Mouse (Mus musculus): ENCODE measurements around the gene Dnah17. TPM values are rescaled to one million over a fixed set of nuclear protein-coding genes. Genes with fewer than 3 reads are reported as not detected.
A peak's percentile ranks its signal among the peaks of the same experiment; 100 is the strongest.

The Dnah17 gene
- polyA plus RNA-seq, 1 experiment from 2014 or later = 0.23 TPM

GRCm38 (mm10) chr11:118084266-118084665 is 46.2 kb downstream of the Dnah17 start:
- no peak for ATAC-seq (ENCODE audit: insufficient number of reproducible peaks, insufficient read depth, low FRiP score, low TSS enrichment)
- Histone ChIP-seq H3K9me3 (no peaks in the 10 kb centered on the region), H3K27ac (no peak overlapping the region), H3K9ac (no peak overlapping the region), H3K4me2 (replicated peaks) (no peak overlapping the region), H3K4me1 (no peaks in the 10 kb centered on the region), H3K27me3 (no peaks in the 10 kb centered on the region), H3K4me3 (no peak overlapping the region), H3K36me3 (no peaks in the 10 kb centered on the region)
- WGBS = 75% methylated on average over 3 of the region's 3 CpGs

GRCm38 (mm10) chr11:118083811-118084210 is 46.6 kb downstream of the Dnah17 start:
- Histone ChIP-seq H3K27me3 (no peaks in the 10 kb centered on the region), H3K4me3 (no peak overlapping the region)
- WGBS = 3% methylated on average over 6 of the region's 6 CpGs

GRCm38 (mm10) chr11:118082294-118082693 is 48.1 kb downstream of the Dnah17 start:
- H3K27ac ChIP-seq = 0 out of 2 replicates have a peak overlapping the region, but pooled peaks have one; percentile 23
- H3K4me3 ChIP-seq = no peak overlapping the region
- no peak overlapping the region for H3K4me2 ChIP-seq (replicated peaks)
- H3K9me3 ChIP-seq = no peaks in the 10 kb centered on the region
- H3K27me3 ChIP-seq = no peaks in the 10 kb centered on the region
- ATAC-seq (ENCODE audit: insufficient number of reproducible peaks, insufficient read depth, low FRiP score, low TSS enrichment) = no peak
- H3K36me3 ChIP-seq = no peaks in the 10 kb centered on the region
- no peaks in the 10 kb centered on the region for H3K4me1 ChIP-seq
- WGBS = 89% methylated on average over 14 of the region's 14 CpGs
- H3K9ac ChIP-seq = no peak overlapping the region

More at GRCm38 (mm10) chr11:118083811-118084210, 46.6 kb downstream of the Dnah17 start:
- no peak for ATAC-seq (ENCODE audit: insufficient number of reproducible peaks, insufficient read depth, low FRiP score, low TSS enrichment)
- Histone ChIP-seq H3K27ac (no peak overlapping the region), H3K9ac (no peak overlapping the region), H3K4me1 (no peaks in the 10 kb centered on the region), H3K4me2 (replicated peaks) (no peak overlapping the region), H3K36me3 (no peaks in the 10 kb centered on the region), H3K9me3 (no peaks in the 10 kb centered on the region)

- Histone ChIP-seq H3K36me3 (no peaks in the 10 kb centered on the region), H3K9ac (no peak overlapping the region), H3K4me1 (peaks cover 11% of the 10 kb centered on the region; the same call in 1 of the 2 replicates), H3K27me3 (no peaks in the 10 kb centered on the region), H3K9me3 (no peaks in the 10 kb centered on the region), H3K27ac (no peak overlapping the region), H3K4me3 (no peak overlapping the region), H3K4me2 (replicated peaks) (no peak overlapping the region)
- ATAC-seq (ENCODE audit: insufficient number of reproducible peaks, insufficient read depth, low FRiP score, low TSS enrichment) = no peak; the same call in 1 of the 2 replicates
- 74% methylated on average over 14 of the region's 14 CpGs for WGBS
These were observed 50.7 kb downstream of the Dnah17 start for GRCm38 (mm10) chr11:118079750-118080149.

- no peaks in the 10 kb centered on the region for H3K27me3 ChIP-seq
- H3K9ac ChIP-seq = no peak overlapping the region
- no peak overlapping the region for H3K4me2 ChIP-seq (replicated peaks)
- 77% methylated on average over 6 of the region's 6 CpGs for WGBS
- no peak overlapping the region for H3K27ac ChIP-seq
- no peaks in the 10 kb centered on the region for H3K36me3 ChIP-seq
- no peaks in the 10 kb centered on the region for H3K9me3 ChIP-seq
- no peak overlapping the region for H3K4me3 ChIP-seq
- peaks cover 16% of the 10 kb centered on the region for H3K4me1 ChIP-seq
- ATAC-seq (ENCODE audit: insufficient number of reproducible peaks, insufficient read depth, low FRiP score, low TSS enrichment) = no peak
These were observed 53.5 kb downstream of the Dnah17 start for GRCm38 (mm10) chr11:118076929-118077328.

GRCm38 (mm10) chr11:118075035-118075522 is 55.4 kb downstream of the Dnah17 start:
- Histone ChIP-seq H3K9me3 (no peaks in the 10 kb centered on the region), H3K4me3 (no peak overlapping the region), H3K27me3 (no peaks in the 10 kb centered on the region), H3K36me3 (no peaks in the 10 kb centered on the region), H3K4me2 (replicated peaks) (no peak overlapping the region), H3K27ac (no peak overlapping the region), H3K9ac (no peak overlapping the region), H3K4me1 (peaks cover 25% of the 10 kb centered on the region)
- 71% methylated on average over 17 of the region's 17 CpGs for WGBS
- no peak for ATAC-seq (ENCODE audit: insufficient number of reproducible peaks, insufficient read depth, low FRiP score, low TSS enrichment)

GRCm38 (mm10) chr11:118071227-118071912 is 59.1 kb downstream of the Dnah17 start:
- no peak overlapping the region for H3K4me3 ChIP-seq
- no peak overlapping the region for H3K9ac ChIP-seq
- 0 out of 2 replicates have a peak overlapping the region, but pooled peaks have one; percentile 12 for H3K27ac ChIP-seq
- H3K36me3 ChIP-seq = no peaks in the 10 kb centered on the region
- 48% methylated on average over 11 of the region's 11 CpGs for WGBS
- H3K9me3 ChIP-seq = no peaks in the 10 kb centered on the region
- ATAC-seq (ENCODE audit: insufficient number of reproducible peaks, insufficient read depth, low FRiP score, low TSS enrichment) = no peak
- H3K4me1 ChIP-seq = peaks cover 25% of the 10 kb centered on the region
- no peaks in the 10 kb centered on the region for H3K27me3 ChIP-seq
- no peak overlapping the region for H3K4me2 ChIP-seq (replicated peaks)

- H3K4me1 ChIP-seq = peaks cover 10% of the 10 kb centered on the region
- H3K36me3 ChIP-seq = no peaks in the 10 kb centered on the region
- H3K4me2 ChIP-seq (replicated peaks) = no peak overlapping the region
- H3K27me3 ChIP-seq = no peaks in the 10 kb centered on the region
- ATAC-seq (ENCODE audit: insufficient number of reproducible peaks, insufficient read depth, low FRiP score, low TSS enrichment) = no peak
- 80% methylated on average over 16 of the region's 16 CpGs for WGBS
- no peak overlapping the region for H3K4me3 ChIP-seq
- no peak overlapping the region for H3K9ac ChIP-seq
- H3K27ac ChIP-seq = no peak overlapping the region
- no peaks in the 10 kb centered on the region for H3K9me3 ChIP-seq
These were observed 61.6 kb downstream of the Dnah17 start for GRCm38 (mm10) chr11:118068812-118069332.

GRCm38 (mm10) chr11:118067588-118067987 is 62.8 kb downstream of the Dnah17 start:
- H3K27ac ChIP-seq = no peak overlapping the region
- no peaks in the 10 kb centered on the region for H3K36me3 ChIP-seq
- no peaks in the 10 kb centered on the region for H3K9me3 ChIP-seq
- H3K4me1 ChIP-seq = peaks cover 10% of the 10 kb centered on the region
- no peak for ATAC-seq (ENCODE audit: insufficient number of reproducible peaks, insufficient read depth, low FRiP score, low TSS enrichment)
- no peaks in the 10 kb centered on the region for H3K27me3 ChIP-seq
- no peak overlapping the region for H3K4me2 ChIP-seq (replicated peaks)
- no peak overlapping the region for H3K4me3 ChIP-seq
- H3K9ac ChIP-seq = no peak overlapping the region
- 77% methylated on average over 8 of the region's 8 CpGs for WGBS

GRCm38 (mm10) chr11:118060038-118060437 is 70.4 kb downstream of the Dnah17 start:
- Histone ChIP-seq H3K36me3 (no peaks in the 10 kb centered on the region), H3K27me3 (no peaks in the 10 kb centered on the region), H3K4me3 (no peak overlapping the region), H3K27ac (no peak overlapping the region), H3K9me3 (no peaks in the 10 kb centered on the region), H3K4me1 (no peaks in the 10 kb centered on the region; the same call in 1 of the 2 replicates), H3K4me2 (replicated peaks) (no peak overlapping the region), H3K9ac (no peak overlapping the region)
- ATAC-seq (ENCODE audit: insufficient number of reproducible peaks, insufficient read depth, low FRiP score, low TSS enrichment) = no peak
- WGBS = 82% methylated on average over 14 of the region's 14 CpGs

GRCm38 (mm10) chr11:118058872-118059271 is 71.6 kb downstream of the Dnah17 start:
- H3K4me3 ChIP-seq = no peak overlapping the region
- H3K9me3 ChIP-seq = no peaks in the 10 kb centered on the region
- no peak overlapping the region for H3K4me2 ChIP-seq (replicated peaks)
- no peaks in the 10 kb centered on the region for H3K27me3 ChIP-seq
- H3K4me1 ChIP-seq = no peaks in the 10 kb centered on the region; the same call in 1 of the 2 replicates
- H3K27ac ChIP-seq = no peak overlapping the region
- 58% methylated on average over 10 of the region's 10 CpGs for WGBS
- no peaks in the 10 kb centered on the region for H3K36me3 ChIP-seq
- ATAC-seq (ENCODE audit: insufficient number of reproducible peaks, insufficient read depth, low FRiP score, low TSS enrichment) = no peak
- no peak overlapping the region for H3K9ac ChIP-seq

GRCm38 (mm10) chr11:118058367-118058766 is 72.1 kb downstream of the Dnah17 start:
- H3K27me3 ChIP-seq = no peaks in the 10 kb centered on the region
- no peak overlapping the region for H3K4me3 ChIP-seq
- 75% methylated on average over 12 of the region's 12 CpGs for WGBS
- no peak overlapping the region for H3K9ac ChIP-seq
- H3K4me2 ChIP-seq (replicated peaks) = no peak overlapping the region
- no peak overlapping the region for H3K27ac ChIP-seq
- no peaks in the 10 kb centered on the region; the same call in 1 of the 2 replicates for H3K4me1 ChIP-seq
- 0 out of 2 replicates have a peak, but pooled peaks have one; percentile 45 for ATAC-seq (ENCODE audit: insufficient number of reproducible peaks, insufficient read depth, low FRiP score, low TSS enrichment)
- no peaks in the 10 kb centered on the region for H3K36me3 ChIP-seq
- H3K9me3 ChIP-seq = no peaks in the 10 kb centered on the region
